ENCODE assay signal across 8 mouse cellular contexts in the genomic region with DNA sequence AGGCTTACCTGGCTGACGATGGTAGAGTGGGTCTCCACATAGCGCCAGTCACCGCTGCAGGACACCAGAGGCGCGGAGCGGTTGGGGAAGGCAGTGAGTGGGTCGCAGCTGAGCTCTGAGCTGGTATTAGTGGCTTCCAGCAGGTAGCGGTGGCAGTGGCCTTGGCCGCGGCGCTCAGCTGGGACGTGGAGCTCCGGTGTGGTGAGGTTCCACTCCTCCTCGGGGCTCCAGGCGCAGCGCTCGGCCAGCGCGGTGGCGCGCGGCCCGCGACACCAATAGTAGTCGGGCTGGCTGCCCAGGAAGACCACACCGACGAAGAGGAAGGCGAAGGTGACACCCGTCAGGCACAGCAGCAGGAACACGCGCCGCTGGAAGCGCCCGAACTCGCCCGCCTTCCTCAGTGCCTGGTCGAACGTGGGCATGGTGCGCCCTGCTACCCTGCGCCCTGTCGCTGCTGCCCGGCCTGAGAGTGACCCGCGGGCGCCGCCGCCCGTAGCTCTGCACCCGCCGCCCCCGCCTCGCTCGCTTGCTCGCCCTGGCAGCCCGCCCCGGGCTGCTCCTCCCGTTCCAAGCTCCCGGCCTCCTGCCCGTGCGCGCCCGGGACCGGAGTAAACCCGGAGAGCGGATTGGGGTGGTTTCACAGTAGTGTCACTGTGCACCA. TPM values are rescaled to one million over a fixed set of nuclear protein-coding genes. Genes with fewer than 3 reads are reported as not detected.
DNase-seq lines count a peak whose midpoint lies in the region; ATAC-seq lines count a peak whose summit lies in the region.

No protein-coding gene starts in this region.

- H3K4me3 ChIP-seq in heart, embryonic 12.5 days: peak overlapping the region; percentile 51
- H3K4me3 ChIP-seq in kidney, embryonic 16.5 days (ENCODE audit: low read length): peak overlapping the region; percentile 48

- peak overlapping the region; percentile 52 for H3K9ac ChIP-seq in heart, embryonic 12.5 days
- H3K9ac ChIP-seq in kidney, embryonic 16.5 days (replicated peaks; ENCODE audit: low read length): peak overlapping the region; percentile 38

- no peaks in the 10 kb centered on the region for H3K9me3 ChIP-seq in heart, embryonic 12.5 days (replicated peaks)
- H3K9me3 ChIP-seq in kidney, embryonic 16.5 days (ENCODE audit: low read length): no peaks in the 10 kb centered on the region

- no peaks in the 10 kb centered on the region for H3K36me3 ChIP-seq in heart, embryonic 12.5 days
- H3K36me3 ChIP-seq in kidney, embryonic 16.5 days (ENCODE audit: insufficient read depth, low read length): no peaks in the 10 kb centered on the region

- H3K4me2 ChIP-seq in heart, embryonic 12.5 days: peak overlapping the region; percentile 83
- H3K4me2 ChIP-seq in kidney, embryonic 16.5 days (replicated peaks; ENCODE audit: low read depth, low read length): peak overlapping the region; percentile 73

- peaks cover 9% of the 10 kb centered on the region for H3K4me1 ChIP-seq in heart, embryonic 12.5 days (replicated peaks)
- H3K4me1 ChIP-seq in kidney, embryonic 16.5 days (ENCODE audit: insufficient read depth, low read length): peaks cover 3% of the 10 kb centered on the region; the same call in 1 of the 2 replicates

- peak; percentile 22; the same call in 1 of the 2 replicates for ATAC-seq in heart, embryonic 12.5 days (ENCODE audit: insufficient number of reproducible peaks, low FRiP score)
- ATAC-seq in kidney, embryonic 16.5 days (ENCODE audit: low FRiP score, low TSS enrichment): peak; percentile 23; the same call in 1 of the 2 replicates

- H3K27ac ChIP-seq in heart, embryonic 12.5 days (ENCODE audit: poor library complexity, severe bottlenecking): no peak overlapping the region
- no peak overlapping the region for H3K27ac ChIP-seq in kidney, embryonic 16.5 days (ENCODE audit: low read length)

- peak; percentile 68 for DNase-seq in adrenal gland, postnatal 10 days
- no peak for DNase-seq in adrenal gland, adult 8-10 months
- peak; percentile 11 for DNase-seq in embryo, embryonic 11 days
- peak; percentile 26 to 57 for DNase-seq in lung, postnatal 4 days
- peak; percentile 31 for DNase-seq in thymus, postnatal 14 days
- DNase-seq in spleen, postnatal 36 days (ENCODE audit: low spot score in 2 of 2): no peak

- 2% methylated on average over 65 of the region's 65 CpGs for WGBS in heart, embryonic 12.5 days
- under 1% methylated on average over 65 of the region's 65 CpGs for WGBS in kidney, embryonic 16.5 days

- peaks cover 72% of the 10 kb centered on the region for H3K27me3 ChIP-seq in heart, embryonic 12.5 days (replicated peaks)
- H3K27me3 ChIP-seq in kidney, embryonic 16.5 days (ENCODE audit: insufficient read depth, low read length): peaks cover 52% of the 10 kb centered on the region

RNA-seq across cellular contexts. Expression of a gene that starts 0.5 kb away (rescaled TPM):
- 1 to 10 TPM; 7.6 to 10.0 TPM for total RNA-seq in adrenal gland, postnatal 10 days (2021)
- total RNA-seq in adrenal gland, adult 8-10 months (2022): 10 to 100 TPM in 1 of 4 experiments, 1 to 10 TPM in 3; 2.5 to 12.0 (median 4.0) TPM
- polyA plus RNA-seq in heart, embryonic 12.5 days (2016; fragmentation: Nextera tagmentation; extraction: Ambion mirVana): 0.22 and 0.27 TPM in 2 replicates
- polyA plus RNA-seq in kidney, embryonic 16.5 days (2015; fragmentation: Nextera tagmentation; extraction: Ambion mirVana): 1.0 and 1.2 TPM in 2 replicates

Comparison
In these comparisons a context has a peak if more than half of its experiments do, and no peak if none do; other contexts are left out.
1. DNase-seq: peak in adrenal gland, postnatal 10 days (single experiment), embryo, embryonic 11 days (single experiment), lung, postnatal 4 days (2 of 2) and thymus, postnatal 14 days (single experiment); none in adrenal gland, adult 8-10 months (single experiment) and spleen, postnatal 36 days (0 of 2).